Mouse (Mus musculus) ES-Bruce4 (cell line): Measurements from ENCODE around the gene Abhd15.

Experiments used
- CTCF ChIP-seq: IDR thresholded peaks from one replicate; pipeline ENCODE4 v1.8.1; 2011; ENCODE audit warnings: low read depth, low read length
- EP300 ChIP-seq: IDR thresholded peaks from 2 replicates; pipeline ENCODE4 v1.6.1; 2011; ENCODE audit warnings: low read depth, low read length; ENCODE audit not compliant: insufficient read depth
- POLR2A ChIP-seq: IDR thresholded peaks from one replicate; pipeline ENCODE4 v1.8.1; 2011; ENCODE audit warnings: low read length; ENCODE audit not compliant: insufficient read depth

DNA sequence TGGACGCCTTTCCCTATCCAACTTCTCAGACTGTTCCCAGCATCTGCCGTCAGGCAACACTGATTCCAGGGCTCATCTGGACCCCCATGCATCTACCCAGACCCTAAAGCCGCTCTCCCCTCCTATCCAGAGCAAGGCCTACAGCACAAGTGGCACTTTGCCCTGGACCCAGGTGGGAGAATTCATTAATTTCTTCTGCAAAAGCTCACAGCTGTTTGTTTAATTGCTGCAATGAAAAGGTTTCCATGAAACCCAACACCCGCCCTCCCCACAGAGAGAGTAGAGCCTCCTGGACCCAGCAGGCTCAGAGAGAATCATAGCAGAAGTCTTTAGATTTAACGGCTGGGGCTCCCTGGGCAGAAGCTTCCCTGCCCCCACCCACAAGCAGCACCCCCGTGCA, 29.7 kb upstream of the Abhd15 start:
- TF ChIP-seq EP300 (no peak), CTCF (no peak), POLR2A (no peak)
